Mouse (Mus musculus): Measurements from ENCODE around the gene Homer1.

DNA sequence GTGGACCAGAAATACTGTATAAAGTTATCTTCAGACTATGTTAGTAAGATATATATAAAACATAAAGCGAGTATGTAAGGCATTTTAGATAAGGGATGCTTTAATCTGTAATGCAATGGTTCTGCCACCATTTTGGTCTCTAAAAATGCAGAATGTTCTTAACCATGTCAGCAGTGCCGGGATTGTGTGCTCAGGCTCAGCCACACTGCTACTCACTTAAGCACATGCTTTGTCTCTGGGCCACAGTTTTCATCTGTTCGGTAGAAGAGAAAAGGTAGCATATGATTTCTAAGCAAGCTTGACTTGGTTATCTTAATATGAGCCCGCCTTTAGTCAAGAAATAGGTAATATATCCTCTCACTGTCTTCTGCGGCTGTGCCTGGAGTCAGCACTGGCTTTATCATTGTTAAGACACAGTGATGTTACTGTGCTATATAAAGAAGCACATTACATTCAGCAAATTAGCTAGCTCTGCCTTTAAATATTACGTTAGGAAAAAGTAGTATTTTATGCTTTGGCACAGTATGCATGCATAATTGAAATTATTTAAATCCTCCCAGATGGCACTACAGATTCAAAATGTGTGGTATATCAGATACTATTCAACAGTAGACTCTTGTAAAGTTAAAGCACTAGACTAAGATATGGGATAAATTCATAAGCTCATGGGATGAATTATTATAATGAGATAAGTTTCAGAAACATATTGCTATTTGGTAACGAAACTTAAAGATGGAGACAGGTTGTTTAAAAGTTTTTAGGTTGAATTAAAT, 69.6 kb downstream of the Homer1 start:
- TF ChIP-seq TCF12 (IDR thresholded peaks at IDR 0.05; ENCODE audit: insufficient read depth, poor library complexity, severe bottlenecking) (no peak), POLR2A (IDR thresholded peaks at IDR 0.05; ENCODE audit: insufficient read length, low read depth) (no peak)
